Mouse (Mus musculus) testis, adult 2 months (tissue): ENCODE data around the gene Tmem132b.

Experiments
- CTCF ChIP-seq: fragments of 200-500 bp; IDR thresholded peaks from 2 replicates; pipeline ENCODE4 v1.5.1; 2012; ENCODE audit warnings: low read depth, mild to moderate bottlenecking, inconsistent platforms, low read length, moderate library complexity; ENCODE audit not compliant: control insufficient read depth, insufficient read depth, insufficient replicate concordance
- POLR2A ChIP-seq: fragments of 200-500 bp; IDR thresholded peaks from 2 replicates; pipeline ENCODE4 v1.6.1; 2012; ENCODE audit warnings: low read depth, mild to moderate bottlenecking, inconsistent platforms, low read length, moderate library complexity; ENCODE audit not compliant: control insufficient read depth

GRCm38 (mm10) chr5:125648236-125648635 is 116.7 kb downstream of the Tmem132b start:
- no peak for TF ChIP-seq CTCF
- no peak for TF ChIP-seq POLR2A
